Mouse (Mus musculus): Measurements from ENCODE around the gene Col27a1.

GRCm38 (mm10) chr4:63194366-63194765 lies 19.4 kb upstream of the Col27a1 start:
- TF ChIP-seq CTCF (IDR thresholded peaks at IDR 0.05) (no peak), EP300 (IDR thresholded peaks at IDR 0.05; ENCODE audit: insufficient read depth, low read depth, low read length) (no peak)
